Mouse (Mus musculus) cortical plate, adult 2 months (tissue): ENCODE data around the gene Tor1aip1.

Source experiments
- CTCF ChIP-seq: fragments of 200-500 bp; IDR thresholded peaks from 2 replicates; pipeline ENCODE4 v1.5.1; 2011; ENCODE audit warnings: mild to moderate bottlenecking, control low read depth, low read length; ENCODE audit not compliant: insufficient read depth; ENCODE audit errors: extremely low read depth
- POLR2A ChIP-seq: fragments of 200-500 bp; IDR thresholded peaks from 2 replicates; pipeline ENCODE4 v1.6.1; 2011; ENCODE audit warnings: mild to moderate bottlenecking, low read length, control low read depth; ENCODE audit not compliant: insufficient read depth; ENCODE audit errors: extremely low read depth

GRCm38 (mm10) chr1:156044211-156044611 is 7.9 kb upstream of the Tor1aip1 start:
- TF ChIP-seq CTCF: no peak
- TF ChIP-seq POLR2A: no peak
